Mouse (Mus musculus) G1E (cell line): Measurements from ENCODE around the gene 1700018F24Rik.
"Not testable (repeated sequence)": the region's sequence is repeated elsewhere in the genome, so short reads cannot be mapped to it uniquely, and the experiment has no call there.

Experiments
- CTCF ChIP-seq: IDR thresholded peaks from 2 replicates; pipeline ENCODE4 v1.5.1; 2012; ENCODE audit warnings: low read depth, low read length, inconsistent platforms, mixed read lengths
- TAL1 ChIP-seq: conservative IDR thresholded peaks from 2 replicates; pipeline ENCODE4 v1.6.1; 2012; ENCODE audit warnings: low read depth, low read length, inconsistent platforms, mixed read lengths

DNA sequence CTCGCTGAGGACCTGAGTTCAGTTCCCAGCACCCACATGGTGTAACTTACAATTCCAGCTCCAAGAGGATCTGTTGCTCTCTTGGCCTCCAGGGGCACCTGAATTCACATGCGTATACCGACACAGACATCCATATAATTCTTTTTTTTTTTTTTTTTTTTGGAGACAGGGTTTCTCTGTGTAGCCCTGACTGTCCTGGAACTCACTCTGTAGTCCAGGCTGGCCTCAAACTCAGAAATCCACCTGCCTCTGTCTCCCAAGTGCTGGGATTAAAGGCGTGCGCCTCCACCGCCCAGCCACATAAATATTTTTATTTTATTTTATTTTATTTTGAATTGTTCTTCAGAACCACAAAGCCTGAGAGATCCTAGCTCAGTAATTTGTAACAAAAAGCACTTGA lies 40.4 kb downstream of the 1700018F24Rik start:
- not testable (repeated sequence) for TF ChIP-seq TAL1, CTCF
